Mouse (Mus musculus) ovary, postnatal 10 days (tissue): ENCODE data around the gene Zic1.

Source experiments
- DNase-seq: peaks from one replicate; pipeline ENCODE4 v3.0.0; 2022; ENCODE audit warnings: low spot score

Zic1 gene

DNA sequence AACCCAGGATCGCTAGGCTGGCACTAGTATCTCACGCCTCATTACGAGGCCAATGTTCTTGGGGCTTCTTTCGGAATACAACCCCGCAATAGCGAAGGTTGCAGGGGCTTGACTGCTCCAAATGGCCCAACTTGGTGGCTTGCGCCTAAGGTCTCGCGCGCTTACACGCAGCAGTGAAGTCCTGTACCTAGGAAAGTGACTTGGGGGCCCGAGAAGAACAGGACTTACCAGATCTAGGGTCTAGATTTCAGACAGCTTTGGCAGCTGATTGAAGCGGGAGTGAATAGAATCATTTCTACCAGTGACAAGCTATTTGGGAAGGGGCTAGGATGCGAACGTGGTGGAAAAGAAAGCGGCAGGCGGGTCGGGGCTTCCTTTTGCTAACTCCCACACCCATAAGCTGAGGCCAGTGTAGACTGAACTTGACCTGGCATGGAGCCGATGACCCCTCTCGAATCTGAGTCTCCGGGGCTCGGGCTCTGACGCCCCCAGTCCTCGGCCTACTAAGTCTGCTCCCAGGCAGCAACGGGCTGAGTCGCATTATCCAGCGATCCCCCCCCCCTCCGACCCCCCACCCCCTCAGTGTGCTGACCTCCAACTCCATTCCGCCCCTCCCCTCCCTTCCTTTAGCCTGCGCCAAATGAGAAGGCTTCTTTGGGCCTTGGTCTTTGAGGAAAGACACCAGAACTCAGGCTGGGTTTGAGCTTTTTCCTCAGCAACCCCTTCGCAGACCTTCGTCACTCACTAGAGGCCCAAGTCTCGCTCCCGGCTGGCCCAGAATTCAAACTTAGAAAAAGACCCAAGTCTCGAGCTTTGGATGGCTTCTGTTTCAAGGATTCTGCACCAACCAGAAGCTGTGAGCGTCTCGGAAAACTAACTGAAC lies 11.8 kb downstream of the Zic1 start:
- DNase-seq: no peak

DNA sequence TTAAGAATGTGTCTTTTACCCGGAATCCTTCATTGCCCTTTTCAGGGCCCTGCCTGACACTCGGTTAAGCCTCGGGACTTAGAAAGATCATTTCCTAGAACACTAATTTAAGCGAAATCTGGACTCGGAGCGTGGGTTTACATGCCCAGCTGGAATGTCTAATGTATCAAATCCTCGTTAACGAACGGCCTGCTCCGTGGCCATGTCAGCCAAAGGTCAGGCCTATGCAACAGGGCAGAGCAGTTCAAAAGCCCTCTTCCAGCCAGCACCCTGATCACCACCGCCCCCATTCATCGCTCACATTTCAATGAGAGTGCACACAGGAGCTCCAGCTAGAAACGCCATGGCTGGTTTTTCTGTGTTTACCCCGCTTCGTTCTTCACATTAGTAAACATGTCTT lies 12.8 kb downstream of the Zic1 start:
- DNase-seq: no peak

GRCm38 (mm10) chr9:91351961-91352411 lies 13.6 kb downstream of the Zic1 start:
- no peak for DNase-seq

DNA sequence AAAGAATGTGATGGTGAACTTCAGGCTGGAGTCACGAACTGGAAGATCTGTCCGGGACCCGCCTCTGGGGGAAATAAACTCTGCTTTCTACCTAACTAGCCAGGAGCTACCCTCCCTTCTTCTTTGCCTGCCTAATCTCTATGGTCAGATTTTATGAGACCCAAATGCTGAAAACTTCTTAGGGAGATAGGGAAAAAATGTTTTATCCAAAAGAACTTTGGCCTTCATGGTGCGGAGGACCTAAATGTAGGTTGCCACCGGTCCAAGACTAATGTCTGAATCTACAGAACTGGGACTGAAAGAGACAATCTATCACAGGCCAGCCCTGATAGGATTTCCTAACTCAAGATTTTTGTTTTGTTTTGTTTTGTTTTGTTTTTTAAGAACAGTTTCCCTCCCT lies 14.2 kb downstream of the Zic1 start:
- no peak for DNase-seq

- DNase-seq: no peak
Observed at GRCm38 (mm10) chr9:91350861-91351291, 14.7 kb downstream of the Zic1 start.

DNA sequence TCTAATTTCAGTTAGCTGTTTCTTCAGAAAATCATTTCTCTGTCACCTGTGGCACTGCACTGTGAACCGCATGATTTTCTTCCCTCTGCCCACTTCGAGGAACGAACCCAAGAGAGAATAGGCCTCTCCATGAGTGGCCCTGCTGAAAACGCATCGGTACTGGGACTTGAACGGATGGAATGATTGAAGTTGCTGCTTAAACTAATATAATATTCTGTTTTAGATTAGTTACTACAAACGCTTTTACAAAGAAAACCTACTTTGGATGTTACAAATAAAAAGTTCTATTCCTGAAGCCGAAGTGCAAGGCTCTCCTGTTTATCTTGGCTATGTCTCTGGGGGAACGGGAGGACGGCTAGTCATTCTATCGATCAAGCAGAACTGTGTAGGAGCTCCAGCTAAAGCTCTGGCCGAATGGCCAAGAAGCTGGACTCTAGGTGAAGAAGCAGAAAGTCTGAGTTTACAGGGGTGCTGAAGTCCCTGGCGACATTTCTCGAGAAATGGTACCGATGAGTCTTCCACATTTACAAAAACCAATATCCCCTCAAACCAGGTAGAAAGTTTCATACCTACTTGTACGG lies 15.3 kb downstream of the Zic1 start:
- DNase-seq: no peak

DNA sequence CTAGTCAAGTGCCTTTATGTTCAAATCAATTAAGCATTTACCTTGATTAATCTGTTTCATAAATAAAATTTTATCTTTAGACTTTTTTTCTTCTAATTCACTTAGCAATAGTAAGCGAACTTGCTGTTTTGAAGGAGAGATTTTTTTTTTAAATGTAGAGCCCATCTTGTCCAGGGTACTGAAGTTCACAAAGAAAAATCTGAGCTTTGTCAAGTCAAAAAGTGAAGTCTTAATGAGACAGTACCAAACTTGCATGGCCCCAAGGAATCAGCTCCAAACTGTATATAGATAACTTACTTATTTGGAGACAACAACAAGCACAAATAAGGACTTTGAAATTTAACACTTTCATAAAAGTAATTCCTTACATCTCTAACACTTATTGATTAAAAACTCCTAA lies 16.9 kb downstream of the Zic1 start:
- no peak for DNase-seq

DNA sequence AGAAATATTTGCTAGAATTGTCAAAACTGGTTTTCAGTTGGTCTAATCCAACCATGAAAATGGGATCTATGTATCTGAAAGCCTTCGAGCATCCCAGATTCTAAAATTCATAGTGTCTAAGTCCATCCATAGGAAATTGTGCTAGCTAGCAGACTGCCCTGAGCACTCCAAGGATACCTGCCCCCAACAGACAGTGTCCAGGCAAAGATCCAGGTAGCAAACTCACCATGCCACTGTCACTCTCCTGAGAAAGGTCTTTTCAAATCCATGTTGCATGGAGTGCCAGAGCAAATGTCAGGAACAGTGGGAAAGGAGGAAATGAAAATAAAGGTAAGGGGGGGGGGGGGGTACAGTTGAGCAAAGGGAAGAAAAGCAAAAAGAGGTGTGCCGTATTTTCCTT lies 18.0 kb downstream of the Zic1 start:
- DNase-seq: no peak
